Mouse (Mus musculus): ENCODE results near the gene Ift20.
A peak's percentile ranks its signal among the peaks of the same experiment; 100 is the strongest.
"Not testable (repeated sequence)": the region's sequence is repeated elsewhere in the genome, so short reads cannot be mapped to it uniquely, and the experiment has no call there.

Gene Ift20

DNA sequence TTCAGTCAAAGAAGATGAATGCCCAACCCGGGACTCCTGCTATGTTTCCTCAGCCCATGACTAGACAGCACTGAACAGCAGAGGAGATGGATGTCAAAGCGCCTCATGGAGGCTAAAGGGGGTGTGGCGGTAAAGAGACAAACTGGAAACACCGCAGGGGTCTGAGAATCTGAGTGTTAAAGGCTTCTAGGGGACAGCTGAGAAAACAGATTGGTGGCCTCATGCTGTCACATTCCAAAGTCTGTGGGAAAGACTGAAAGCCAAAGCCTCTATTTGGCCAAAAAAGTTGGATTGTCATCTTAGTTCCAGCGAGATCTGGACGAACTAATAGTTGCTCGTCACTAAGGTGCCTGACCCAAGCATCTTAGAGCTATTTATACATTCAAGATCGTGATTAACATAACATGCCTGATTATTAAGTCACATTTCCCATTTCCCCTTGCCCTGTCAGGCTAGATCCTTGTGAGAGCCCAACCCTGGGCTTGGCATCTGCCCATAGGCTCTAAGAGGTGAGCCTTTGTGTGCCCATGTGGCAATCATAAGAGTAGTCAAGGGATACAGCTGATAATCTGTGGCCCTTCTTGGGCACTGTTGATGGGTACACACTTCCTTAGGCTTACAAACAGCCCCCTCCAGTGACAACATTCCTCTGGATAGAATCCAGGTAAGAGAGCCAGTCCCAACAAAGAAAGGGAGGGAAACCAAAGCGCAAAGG is 12.8 kb upstream of the Ift20 start:
- DNase-seq, result peak; percentile 34 to 53

DNA sequence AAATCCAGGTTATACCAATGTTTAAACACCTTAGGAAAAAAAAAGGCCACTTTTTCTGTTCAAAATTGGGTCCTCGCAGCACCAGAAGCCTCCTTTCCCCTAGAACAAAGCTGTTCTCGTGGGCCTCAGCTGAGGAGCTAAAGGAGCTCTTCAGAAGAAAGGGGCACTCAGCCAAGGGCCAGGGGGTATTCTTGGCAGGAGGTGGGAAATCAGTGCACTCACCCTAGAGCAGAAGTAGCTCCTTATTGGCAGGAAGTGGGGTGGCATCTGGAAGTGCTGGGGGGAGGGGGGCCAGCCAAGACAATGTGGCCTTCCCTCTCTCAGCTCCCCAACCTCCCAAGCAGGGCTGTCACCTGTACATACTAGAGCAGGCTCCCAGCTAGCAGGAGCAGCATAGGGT is 11.3 kb upstream of the Ift20 start:
- peak; percentile 84 to 90 for DNase-seq

DNA sequence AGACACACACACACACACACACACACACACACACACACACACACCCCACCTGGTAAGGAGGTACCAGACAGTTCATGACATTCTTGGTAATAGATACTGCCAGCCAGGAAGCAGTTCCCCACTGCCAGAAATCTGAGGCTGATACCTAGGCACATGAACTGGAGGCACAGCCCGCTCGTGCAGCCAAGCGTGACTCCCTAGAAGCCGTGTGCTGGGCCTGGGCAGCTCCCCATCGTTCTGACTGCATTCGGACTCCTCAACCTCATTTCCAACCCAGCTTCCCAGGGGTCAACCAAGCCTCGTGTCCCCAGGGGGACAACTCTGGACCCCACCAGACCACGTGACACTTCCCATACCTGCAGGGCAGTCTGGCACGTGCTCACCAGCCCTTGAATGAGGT is 7.4 kb upstream of the Ift20 start:
- no peak for DNase-seq

DNA sequence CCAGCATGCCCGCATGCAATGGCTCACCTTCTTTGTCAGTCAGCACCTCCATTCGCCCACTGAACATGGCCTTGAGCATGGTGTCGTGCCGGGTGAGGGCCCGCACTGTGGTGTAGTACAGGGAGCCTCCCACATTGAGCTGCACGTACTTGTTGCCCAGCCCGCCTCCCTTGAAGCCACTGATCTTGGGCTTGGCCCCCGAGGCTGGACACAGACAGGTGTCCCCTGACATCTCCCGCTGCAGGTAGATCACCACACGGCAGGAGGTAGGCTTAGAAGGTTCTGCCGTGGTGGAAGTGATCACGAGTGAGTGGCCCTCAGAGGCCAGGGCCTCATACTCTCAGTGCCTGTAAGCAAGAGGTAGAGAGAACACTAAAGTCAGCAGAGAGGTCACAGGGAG is 6.2 kb upstream of the Ift20 start:
- no peak for DNase-seq

DNA sequence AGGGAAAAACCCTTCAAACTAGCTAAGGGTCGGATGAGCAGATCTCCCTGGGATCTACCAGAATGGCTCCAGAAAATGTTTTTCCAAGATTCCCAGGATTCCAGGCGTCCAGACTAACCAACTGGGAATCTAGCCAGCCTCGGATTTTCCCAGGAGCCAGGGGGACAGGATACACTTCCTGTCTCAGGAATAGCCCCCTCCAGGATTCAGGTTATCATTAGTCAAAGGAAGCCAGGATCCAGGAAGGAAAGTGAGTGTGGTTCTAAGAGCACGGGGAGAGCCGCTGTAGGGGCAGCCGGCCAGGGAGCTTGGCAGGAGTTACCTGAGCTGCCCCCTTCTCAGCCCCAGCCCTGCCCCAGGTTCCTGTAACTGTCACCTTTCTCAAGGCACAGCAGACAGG is 5.1 kb upstream of the Ift20 start:
- peak; percentile 42 to 50 for DNase-seq

DNA sequence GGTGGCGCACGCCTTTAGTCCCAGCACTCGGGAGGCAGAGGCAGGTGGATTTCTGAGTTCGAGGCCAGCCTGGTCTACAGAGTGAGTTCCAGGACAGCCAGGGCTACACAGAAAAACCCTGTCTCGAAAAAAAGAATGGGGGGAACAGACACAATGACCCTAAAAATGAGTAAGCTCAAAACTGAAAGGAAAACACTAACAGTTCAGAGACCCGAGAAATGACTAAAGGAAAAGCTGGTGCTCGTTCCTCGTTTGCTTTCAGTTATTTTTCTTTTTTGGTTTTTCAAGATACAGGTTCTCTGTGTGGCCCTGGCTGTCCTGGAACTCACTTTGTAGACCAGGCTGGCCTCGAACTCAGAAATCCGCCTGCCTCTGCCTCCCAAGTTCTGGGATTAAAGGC is 4.6 kb upstream of the Ift20 start:
- DNase-seq, result not testable (repeated sequence)

DNA sequence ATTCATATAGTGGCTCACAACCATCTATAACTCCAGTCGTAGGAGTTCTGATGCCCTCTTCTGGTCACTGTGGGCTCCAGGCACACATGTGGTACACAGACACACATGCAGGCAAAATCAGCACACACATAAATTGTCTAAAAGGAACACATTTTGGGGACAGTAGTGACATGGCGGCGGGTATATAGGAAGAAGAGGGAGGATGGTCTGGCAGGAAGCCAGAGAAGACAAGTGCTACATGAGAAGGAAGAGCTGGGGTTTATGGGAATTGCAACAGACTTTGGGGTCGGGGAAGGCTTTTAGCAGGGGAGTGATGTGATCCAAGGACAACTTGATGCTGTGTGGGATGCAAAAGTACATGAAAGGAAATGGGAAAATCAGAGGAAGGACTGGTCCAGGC is 1.6 kb upstream of the Ift20 start:
- DNase-seq, result no peak

DNA sequence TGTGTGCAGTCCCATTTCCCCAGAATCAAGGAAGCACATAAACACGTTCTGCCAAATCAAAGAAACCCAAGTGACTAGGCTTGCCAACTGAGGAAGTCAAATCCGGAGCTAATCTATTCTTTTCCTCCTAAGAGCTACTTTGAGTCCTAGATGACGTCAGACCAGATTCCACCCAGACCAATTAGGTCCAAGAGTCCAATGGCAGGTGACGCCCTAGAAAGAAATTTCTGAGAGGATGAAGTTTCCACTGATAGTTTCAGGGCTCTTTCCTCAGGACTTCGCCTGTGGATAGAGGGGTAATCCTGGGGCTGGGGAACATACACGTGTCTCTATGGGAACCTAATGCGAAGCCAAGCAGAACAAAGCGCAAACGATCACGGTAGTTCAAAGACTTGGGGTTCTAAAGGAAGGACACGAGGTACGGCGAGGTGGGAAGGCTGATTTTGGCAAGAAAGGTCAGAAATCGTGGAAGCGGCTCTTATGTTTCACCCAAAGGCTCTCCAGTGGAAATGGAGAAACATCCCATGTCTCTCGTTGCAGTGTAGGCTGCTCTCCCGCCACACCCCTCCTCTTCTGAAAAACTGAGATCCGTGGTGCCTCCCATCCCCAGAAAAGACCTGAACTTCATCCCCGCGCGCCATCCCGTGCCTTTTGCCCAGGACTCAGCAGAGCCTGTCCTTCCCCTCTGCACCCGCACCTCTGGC is 633 bp upstream of the Ift20 start:
- peak in 1 of 2 experiments; percentile 39 for DNase-seq

DNA sequence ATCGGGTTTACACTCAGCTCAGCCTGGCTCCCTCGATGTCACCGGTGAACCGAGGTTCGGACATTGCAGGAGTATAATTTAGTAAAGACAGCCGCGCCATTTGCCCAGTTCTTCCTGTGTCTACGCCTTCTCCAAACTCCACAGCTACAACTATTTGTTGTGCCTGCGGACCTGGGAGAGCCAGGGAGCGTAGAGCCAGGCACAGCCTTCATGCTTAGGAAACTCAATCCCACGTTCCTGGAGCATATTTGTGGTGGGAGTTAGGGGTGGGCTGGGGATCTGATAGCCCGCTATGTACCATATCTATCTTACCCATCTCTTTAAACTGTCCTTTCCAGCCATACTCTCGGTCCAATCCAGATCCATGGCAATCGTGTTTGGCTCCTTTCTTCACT is 526 bp downstream of the Ift20 start:
- DNase-seq, result no peak

DNA sequence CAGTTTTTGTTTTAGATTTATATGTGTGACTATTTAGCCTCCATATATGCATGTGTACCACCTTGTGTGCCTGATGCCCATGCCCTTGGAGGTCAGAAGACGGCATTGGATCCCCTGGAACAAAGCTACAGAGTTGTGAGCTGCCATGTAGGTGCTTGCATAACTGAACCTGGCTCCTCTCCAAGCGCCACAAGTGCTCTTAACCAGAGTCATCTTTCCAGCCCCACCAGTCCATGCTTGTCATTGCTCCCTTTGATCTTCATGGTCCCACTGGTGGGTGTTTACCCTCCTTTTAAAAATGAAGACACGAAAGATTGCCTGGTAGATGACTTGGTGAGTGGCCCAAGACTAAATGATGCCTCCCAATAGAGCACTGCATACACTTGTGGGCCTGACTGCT is 4.2 kb downstream of the Ift20 start:
- no peak for DNase-seq

DNA sequence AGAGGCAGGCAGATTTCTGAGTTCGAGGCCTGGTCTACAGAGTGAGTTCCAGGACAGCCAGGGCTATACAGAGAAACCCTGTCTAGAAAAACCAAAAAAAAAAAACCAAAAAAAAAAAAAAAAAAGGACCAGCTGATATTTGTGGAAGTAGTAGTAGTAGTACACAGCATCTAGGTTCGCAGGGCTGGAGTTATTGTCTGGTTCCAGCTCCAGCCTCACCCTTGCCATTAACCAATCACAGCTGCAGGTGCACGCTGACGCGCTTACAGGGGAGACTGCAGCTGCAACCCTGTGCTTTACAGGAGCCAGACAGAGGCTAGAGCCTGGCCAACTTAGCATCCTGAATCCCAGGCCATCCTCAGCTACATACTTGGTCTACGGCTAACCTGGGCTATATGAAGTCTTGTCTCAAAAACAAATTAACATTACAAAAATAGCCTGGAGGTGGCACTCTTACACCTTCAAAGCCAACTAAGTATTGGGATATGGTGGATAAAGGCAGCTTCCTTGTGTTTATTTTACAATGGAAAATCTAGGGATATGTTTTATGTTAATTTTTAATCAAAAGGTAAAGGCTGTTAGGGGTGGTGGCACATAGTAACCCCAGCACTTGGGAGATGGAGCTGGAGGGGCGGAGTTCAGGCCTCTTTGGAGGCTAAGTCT is 8.4 kb downstream of the Ift20 start:
- DNase-seq, result no peak

DNA sequence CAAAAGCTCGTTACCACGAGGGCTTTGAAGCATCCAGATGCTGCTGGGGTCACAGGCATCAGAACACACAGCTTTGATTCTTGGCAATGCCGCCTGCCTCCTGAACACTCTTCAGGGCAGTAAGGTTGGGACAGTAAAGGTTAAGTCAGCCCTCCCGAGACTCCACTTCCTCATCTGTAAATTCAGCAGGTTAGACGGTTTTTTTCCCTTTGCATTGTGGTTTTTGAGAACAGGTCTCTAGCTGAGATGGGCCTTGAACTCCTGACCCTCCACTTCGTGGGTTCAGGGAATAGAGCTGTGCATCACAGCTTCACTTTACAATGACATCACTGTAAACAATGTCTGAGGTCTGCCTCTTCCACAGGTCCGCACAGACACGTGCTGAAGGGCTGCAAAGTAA is 9.0 kb downstream of the Ift20 start:
- no peak for DNase-seq

DNA sequence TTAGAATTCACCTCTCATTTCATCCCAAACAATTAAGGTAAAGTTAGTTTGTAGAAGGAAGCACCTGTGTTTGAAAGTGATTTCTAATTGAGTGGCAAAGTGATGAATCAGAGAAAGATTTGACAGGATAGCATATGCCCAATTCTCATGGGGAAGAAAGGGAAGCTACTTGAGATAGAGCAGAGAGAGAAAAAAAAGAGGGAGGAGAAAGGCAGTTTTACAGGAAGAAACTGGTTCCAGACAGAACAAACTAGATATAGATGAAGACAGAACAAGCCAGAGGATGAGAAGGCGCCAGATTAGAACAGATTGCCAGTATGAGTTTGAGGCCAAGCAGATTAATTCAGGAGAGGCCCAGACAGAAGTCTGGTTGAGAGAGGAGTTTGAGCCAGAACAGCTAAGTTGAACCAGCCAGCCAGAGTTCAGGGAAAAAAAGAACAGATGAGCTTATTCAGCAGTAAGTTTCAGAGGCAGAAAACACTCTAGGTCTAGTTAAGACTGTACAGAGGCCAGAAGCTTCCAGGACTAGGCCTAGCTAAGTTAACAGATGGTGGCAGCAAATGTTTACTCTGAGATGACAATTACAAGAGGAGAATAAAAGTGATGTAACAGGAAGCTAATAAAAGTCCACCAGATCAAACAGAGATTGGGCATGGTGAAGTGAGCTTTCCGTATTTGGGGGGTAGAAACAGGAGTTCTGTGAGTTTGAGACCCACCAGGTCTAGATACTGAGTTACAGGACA is 11.7 kb downstream of the Ift20 start:
- no peak for DNase-seq

DNA sequence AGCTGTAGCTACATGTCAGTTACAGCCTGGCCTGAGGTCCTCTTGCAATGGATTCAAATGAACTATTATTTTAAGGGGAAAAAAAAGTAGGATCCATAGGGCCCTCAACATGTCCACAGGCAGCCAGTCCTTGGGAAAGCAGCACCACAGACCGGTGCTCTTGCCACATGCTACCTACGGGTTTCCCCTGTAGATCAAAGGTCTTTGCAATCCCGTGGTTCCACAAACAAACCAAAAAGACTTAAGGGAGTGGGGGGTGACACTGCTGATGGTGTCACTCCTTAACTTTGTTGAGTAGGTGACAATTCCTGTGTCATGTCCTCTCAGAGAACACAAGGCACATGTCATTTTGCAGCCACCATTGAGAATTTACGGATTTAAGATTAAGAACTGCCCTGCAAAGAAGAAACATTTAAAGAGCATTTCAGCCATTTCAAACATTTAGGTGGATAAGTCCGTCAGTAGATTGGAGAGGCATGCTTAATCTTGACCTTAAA is 13.4 kb downstream of the Ift20 start:
- no peak for DNase-seq

DNA sequence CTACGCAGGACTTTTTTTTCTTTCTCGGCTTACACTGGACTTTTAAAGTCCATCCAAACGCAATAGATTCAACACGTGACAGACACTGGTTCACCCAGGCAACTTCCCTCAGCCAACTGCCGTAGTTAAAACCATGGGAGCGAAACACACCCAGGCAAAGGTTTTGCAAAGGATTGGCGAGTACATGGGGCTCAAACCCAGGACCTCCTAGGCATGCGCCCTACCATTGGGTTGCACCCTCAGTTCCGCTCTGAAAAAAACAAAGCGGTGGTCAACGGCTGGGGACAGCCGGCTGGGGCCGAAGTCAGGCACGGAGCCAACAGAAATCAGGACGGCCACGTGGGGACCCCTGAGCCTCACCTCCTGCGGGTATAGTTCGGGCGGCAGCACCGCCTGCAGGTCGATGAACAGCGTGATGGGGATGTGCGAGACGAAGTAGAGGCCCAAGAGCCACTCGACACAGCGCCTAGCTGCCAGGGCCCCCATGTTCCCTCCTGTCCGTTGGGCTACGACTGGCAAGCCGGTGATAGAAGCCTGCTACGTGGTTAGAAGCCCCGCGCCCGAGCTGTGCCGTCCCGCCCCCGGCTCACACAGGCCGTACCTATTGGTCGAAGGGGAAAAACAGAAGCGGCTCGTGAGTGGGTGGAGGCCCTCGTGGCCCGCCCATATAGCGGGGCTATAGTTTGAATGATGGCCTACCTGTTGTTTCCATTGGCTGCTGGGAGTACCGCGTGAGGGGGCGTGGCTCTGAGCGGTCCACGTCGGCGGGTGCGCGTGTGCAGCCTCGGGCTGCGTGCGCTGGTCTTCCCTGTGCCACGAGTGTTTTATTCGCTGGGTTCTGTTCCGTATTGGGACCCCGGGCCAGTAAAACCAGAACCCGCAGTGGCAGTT is 14.3 kb downstream of the Ift20 start, which contains the start of gene Tmem97:
Gene Tmem97 (minus strand): TSS at position 610 of the 891 bp plus-strand sequence.
- peak; percentile 96 to 98 for DNase-seq

DNA sequence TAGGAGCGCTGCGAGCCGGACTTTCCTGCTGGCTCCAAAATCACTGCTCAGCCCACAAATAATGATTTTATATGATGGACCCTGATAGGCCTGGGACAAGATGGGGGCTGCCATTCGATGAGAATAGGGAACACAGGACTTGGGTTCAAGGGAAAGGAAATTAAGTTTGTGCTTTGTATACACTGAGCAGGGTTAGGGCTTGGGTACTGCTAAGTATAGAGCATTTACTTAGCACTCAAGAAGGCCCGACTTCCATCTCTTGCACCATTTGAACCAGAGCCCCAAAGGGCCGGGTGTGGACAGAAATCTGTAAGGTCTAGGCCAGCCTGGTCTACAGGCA is 14.9 kb downstream of the Ift20 start:
- no peak for DNase-seq

DNA sequence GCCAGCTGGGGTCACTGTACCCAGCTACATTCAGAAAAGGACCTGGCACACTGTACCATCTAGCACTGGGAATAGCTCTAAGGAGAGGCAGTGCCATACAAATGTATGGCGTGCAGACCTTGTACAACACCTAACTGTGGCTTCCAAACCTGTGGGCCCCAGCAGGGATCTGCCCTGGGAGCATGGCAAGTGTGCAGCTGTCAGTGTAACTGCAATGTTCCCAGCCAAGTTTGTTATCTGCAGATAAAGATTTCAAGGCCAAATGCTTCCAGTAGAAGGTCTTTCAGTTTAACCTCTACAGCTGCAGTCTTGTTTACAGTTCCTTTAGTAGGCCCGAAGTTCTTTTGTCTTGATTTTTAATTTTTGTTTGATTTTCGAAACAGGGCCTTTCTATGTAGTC is 19.5 kb downstream of the Ift20 start:
- DNase-seq, result no peak

DNA sequence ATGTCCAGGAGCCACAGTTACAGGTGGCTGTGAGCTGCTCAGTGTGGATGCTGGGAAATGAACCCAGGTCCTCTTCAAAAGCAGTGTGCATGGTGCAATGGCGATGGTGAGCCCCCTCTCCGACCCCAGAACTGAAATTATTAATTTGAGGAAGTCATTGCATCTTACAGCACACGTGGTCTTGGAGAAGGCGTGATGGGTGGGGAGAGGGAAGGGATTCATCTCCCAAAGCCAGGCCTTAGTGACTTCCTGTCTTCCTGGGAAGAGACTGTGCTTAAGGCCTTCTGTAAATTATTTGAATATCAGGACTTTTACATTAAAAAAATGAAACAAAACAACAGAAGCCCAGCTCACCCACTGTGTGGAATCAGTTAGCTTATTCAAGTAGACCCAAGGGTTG is 19.9 kb downstream of the Ift20 start:
- no peak for DNase-seq

DNA sequence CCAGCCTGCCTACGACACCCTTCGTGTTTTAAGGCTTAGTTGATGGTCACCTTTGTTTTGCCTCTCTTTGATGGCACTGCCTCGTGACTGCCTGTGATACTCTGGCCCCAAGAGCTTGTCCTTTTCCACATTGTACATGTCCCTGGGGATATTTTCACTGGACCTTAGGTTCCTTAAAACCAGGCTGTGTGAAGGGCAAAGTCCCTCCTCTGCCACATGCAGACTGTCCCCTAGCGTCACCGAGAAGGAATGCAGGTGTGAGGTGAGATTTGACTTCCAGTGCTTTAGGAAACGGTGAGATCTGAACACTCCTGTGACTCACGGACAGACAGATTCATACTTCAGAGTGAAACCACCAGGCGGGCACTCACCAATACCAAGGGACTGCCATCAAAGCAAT is 21.1 kb downstream of the Ift20 start:
- peak; percentile 25 to 26 for DNase-seq

DNA sequence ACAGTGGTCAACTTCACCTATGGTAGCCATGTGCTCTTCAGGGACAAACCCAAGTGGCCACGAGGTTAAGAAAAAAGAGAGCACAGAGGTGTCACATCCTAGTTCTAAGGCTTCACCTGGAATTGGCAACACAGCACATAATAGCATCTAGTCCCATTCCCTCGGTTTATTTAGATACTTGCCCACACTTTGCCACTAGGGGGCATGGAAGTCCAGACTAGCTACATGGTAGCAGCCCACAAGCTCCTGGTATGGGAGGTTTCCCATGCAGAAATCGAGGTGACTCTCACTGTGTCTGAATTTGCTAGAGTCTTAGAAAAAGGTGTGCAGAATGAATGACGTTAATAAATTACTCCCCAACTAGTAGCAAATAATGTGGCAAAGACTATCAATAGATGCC is 24.3 kb downstream of the Ift20 start:
- DNase-seq, result peak; percentile 89 to 91

DNA sequence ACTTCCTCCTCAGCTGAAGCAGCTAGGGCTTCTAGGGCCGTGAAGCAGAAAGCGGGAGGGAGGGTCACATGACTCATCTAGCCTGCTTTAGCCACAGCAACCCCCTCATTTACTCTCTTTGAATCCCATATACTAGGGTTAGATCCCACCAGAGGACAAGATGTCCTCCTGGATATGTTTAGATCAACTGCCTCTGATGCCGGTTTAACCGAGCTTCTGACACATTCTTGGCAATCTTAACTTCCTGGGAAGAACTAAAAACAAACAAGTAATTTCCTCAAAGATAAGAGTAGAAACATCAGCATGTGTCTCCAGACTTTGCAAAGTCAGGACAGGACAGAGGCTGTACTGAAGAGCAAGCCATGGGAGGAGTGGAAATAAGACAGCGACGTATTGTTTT is 30.6 kb downstream of the Ift20 start:
- no peak for DNase-seq

DNA sequence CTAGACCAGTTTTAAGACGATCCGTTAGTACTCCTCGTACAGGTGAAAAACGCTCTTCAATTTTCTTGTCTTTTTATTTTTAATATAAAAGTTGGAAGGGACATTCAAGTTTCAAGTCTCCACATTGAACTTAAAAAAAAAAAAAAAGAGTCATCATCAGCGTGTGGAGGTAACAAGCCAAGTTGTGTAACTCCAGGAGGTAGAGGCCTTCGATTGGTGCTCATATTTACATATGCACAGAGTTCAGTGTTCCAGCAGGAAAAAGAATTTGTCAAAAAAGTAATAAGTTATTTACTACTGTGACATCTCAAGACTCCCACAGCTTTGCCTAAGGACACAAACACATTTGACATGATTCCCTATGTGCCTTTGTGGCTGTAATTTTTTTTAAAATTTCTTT is 31.5 kb downstream of the Ift20 start:
- no peak for DNase-seq
